Mouse (Mus musculus) heart, embryonic 10.5 days (tissue): ENCODE data around the gene Pmm2. TPM values are rescaled to one million over a fixed set of nuclear protein-coding genes. Genes with fewer than 3 reads are reported as not detected.

ENCODE experiments used
- DNase-seq: peaks from one replicate; pipeline ENCODE4 v3.0.0-alpha.2; 2017; ENCODE audit warnings: low spot score
- H3K27ac ChIP-seq: fragments of 300-500 bp; sonication (generic); 2 replicates; pipeline ENCODE4 v1.5.1; 2016; ENCODE audit warnings: mild to moderate bottlenecking
- H3K27me3 ChIP-seq: fragments of 300-500 bp; sonication (generic); 2 replicates; pipeline ENCODE4 v1.6.1; 2016; ENCODE audit warnings: mild to moderate bottlenecking; ENCODE audit not compliant: poor library complexity, insufficient read depth, severe bottlenecking
- H3K36me3 ChIP-seq: fragments of 300-500 bp; sonication (generic); 2 replicates; pipeline ENCODE4 v1.6.1; 2016; ENCODE audit warnings: mild to moderate bottlenecking, moderate library complexity
- H3K4me1 ChIP-seq: fragments of 300-500 bp; sonication (generic); 2 replicates; pipeline ENCODE4 v1.6.1; 2016; ENCODE audit warnings: mild to moderate bottlenecking
- H3K4me3 ChIP-seq: fragments of 300-500 bp; sonication (generic); 2 replicates; pipeline ENCODE4 v1.5.1; 2016; ENCODE audit warnings: mild to moderate bottlenecking, moderate library complexity
- H3K9me3 ChIP-seq: fragments of 300-500 bp; sonication (generic); 2 replicates; pipeline ENCODE4 v1.6.1; 2016; ENCODE audit warnings: mild to moderate bottlenecking, moderate library complexity
- WGBS: fragments of 180-500 bp; shearing (Covaris S2); methylation state at CpG from one replicate; pipeline ENCODE4 v1.1.7; 2016; 5-methylcytosine and 5-hydroxymethylcytosine counted together
- polyA plus RNA-seq: library from polyadenylated mRNA; unstranded; fragments of >200 nt; fragmentation: Nextera tagmentation; extraction: Ambion mirVana; gene quantifications from 2 replicates; pipeline ENCODE4 v1.2.1, GENCODE M21; 2016

Pmm2 gene
- polyA plus RNA-seq, 1 experiment from 2014 or later, result 52.8 TPM

GRCm38 (mm10) chr16:8663606-8664539 lies 26.4 kb downstream of the Pmm2 start:
- 85% methylated on average over 24 of the region's 24 CpGs for WGBS
- H3K27ac ChIP-seq, result peak overlapping the region; percentile 54; the same call in 1 of the 2 replicates
- peaks cover 52% of the 10 kb centered on the region for H3K4me1 ChIP-seq

DNA sequence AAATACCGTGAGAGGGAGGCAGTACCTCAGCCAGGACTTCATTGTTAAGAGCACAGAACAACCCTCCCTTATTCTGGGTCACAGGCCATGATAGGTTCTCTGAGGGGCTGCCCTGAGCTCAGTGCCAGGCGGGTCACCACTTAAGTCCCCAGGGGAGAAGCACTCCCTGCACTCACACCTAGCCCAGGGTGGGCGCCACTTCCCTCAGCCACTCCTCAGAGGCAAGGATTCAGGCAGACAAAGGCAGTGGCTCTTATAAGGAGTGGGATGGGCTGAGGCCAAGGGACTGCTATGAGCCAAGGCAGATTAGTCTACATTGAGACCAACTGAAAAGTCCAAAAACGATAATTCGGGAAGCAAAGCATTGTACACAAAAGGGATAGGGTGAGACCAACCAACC lies 27.9 kb downstream of the Pmm2 start:
- Histone ChIP-seq H3K4me3 (no peak overlapping the region), H3K27ac (peak overlapping the region; percentile 13; the same call in 1 of the 2 replicates), H3K9me3 (no peaks in the 10 kb centered on the region), H3K27me3 (no peaks in the 10 kb centered on the region), H3K4me1 (peaks cover 67% of the 10 kb centered on the region), H3K36me3 (peaks cover 48% of the 10 kb centered on the region)
- DNase-seq, result no peak
- 83% methylated on average over 5 of the region's 5 CpGs for WGBS

More at GRCm38 (mm10) chr16:8663606-8664539, 26.4 kb downstream of the Pmm2 start:
- Histone ChIP-seq H3K4me3 (no peak overlapping the region), H3K27me3 (no peaks in the 10 kb centered on the region), H3K9me3 (no peaks in the 10 kb centered on the region), H3K36me3 (peaks cover 60% of the 10 kb centered on the region)
- DNase-seq, result no peak

DNA sequence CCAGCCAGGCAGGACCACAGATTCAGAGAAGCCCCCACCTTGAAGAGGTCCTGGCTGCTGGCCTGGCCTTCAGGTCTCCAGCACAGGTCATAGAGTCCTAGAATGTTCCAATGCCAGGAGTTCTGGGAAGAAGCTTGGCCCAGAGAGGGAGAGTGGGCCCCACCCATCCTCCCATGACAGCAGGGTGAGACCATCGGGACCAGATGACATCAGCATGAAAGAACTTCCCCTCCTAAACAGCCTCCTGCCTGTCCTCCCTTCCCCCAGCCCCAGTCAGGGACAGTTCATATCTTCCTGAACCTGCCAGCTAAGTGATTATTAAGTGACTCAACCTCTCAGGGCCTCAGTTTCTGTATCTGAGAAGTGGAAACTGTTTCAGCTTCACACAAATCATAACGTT lies 29.0 kb downstream of the Pmm2 start:
- Histone ChIP-seq H3K9me3 (no peaks in the 10 kb centered on the region), H3K4me1 (peaks cover 78% of the 10 kb centered on the region), H3K4me3 (no peak overlapping the region), H3K27me3 (no peaks in the 10 kb centered on the region), H3K36me3 (peaks cover 39% of the 10 kb centered on the region), H3K27ac (peak overlapping the region; percentile 72)
- 22% methylated on average over 2 of the region's 2 CpGs for WGBS
- DNase-seq, result peak; percentile 85

GRCm38 (mm10) chr16:8667261-8667660 lies 29.8 kb downstream of the Pmm2 start:
- no peak overlapping the region for H3K4me3 ChIP-seq
- H3K36me3 ChIP-seq, result peaks cover 31% of the 10 kb centered on the region
- no peaks in the 10 kb centered on the region for H3K27me3 ChIP-seq
- peaks cover 81% of the 10 kb centered on the region for H3K4me1 ChIP-seq
- H3K27ac ChIP-seq, result peak overlapping the region; percentile 87
- WGBS, result 62% methylated on average over 7 of the region's 7 CpGs
- H3K9me3 ChIP-seq, result no peaks in the 10 kb centered on the region
- no peak for DNase-seq

DNA sequence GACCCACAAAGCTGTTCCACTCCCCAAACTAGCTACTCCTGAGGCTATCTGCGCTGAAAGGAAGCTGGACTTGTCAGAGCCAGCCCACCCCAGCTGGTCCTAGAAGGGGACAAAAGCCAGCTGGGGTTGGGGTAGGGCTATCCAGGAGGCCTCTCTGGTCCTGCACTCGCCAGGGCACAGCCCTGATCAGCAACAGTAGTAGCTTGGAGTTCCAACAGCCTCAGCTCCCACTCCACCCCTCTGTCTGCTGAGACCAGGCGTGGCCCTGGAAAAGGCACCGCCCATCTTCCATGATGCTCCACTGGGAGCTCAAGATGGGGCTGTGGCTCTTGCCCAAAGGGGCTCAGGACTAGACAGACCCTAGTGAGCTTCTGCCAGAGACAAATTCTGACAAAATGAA lies 30.3 kb downstream of the Pmm2 start:
- Histone ChIP-seq H3K4me3 (no peak overlapping the region), H3K9me3 (no peaks in the 10 kb centered on the region), H3K27me3 (0 out of 2 replicates have a peak, but pooled peaks cover 1% of the 10 kb centered on the region), H3K27ac (peak overlapping the region; percentile 87), H3K36me3 (peaks cover 25% of the 10 kb centered on the region), H3K4me1 (peaks cover 81% of the 10 kb centered on the region)
- WGBS, result 68% methylated on average over 4 of the region's 4 CpGs
- no peak for DNase-seq

DNA sequence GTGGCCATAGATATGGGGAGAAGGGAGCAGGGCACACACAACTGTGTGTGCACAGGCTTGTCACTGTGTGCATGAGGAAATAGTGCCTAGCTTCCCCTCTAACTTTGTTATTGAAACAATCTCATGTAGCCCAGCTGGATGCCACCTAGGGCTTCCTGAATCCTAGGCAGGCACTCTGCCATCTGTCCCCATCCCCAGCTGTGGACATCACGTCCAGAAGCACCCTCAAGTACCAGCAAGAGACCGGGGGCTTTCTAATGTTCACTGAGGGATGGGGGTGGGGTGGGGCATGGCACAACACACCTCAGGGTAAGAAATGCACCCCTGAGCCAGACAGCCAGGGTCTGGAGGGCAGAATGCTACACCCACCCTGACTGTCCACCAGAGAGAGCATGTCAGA lies 30.9 kb downstream of the Pmm2 start:
- H3K9me3 ChIP-seq, result no peaks in the 10 kb centered on the region
- peaks cover 7% of the 10 kb centered on the region; the same call in 1 of the 2 replicates for H3K27me3 ChIP-seq
- H3K4me3 ChIP-seq, result peak overlapping the region; percentile 80
- peak overlapping the region; percentile 87 for H3K27ac ChIP-seq
- H3K36me3 ChIP-seq, result peaks cover 20% of the 10 kb centered on the region
- no peak for DNase-seq
- peaks cover 77% of the 10 kb centered on the region for H3K4me1 ChIP-seq
- 67% methylated on average over 2 of the region's 2 CpGs for WGBS

DNA sequence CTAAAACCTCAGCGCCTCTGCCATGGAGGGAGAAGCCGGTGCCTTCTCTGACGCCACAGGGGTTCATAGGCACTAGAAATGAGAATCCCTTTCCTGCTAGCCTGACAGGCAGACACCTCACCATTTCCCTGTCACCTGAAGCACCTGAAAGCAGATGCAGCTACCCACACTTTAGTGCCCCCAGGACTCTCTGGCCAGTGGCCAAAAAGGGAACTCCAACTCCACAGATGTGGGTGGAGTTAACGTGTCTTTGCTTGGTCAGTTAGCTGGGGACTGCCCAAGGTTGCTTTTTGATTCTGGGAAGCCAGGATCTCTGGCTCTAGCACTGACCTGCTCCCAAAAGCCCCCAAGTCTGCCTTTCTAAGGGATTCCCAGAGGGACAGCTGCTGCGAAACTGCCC lies 32.0 kb downstream of the Pmm2 start:
- Histone ChIP-seq H3K4me3 (peak overlapping the region; percentile 80), H3K36me3 (peaks cover 9% of the 10 kb centered on the region), H3K9me3 (no peaks in the 10 kb centered on the region), H3K27ac (peak overlapping the region; percentile 87), H3K4me1 (peaks cover 78% of the 10 kb centered on the region), H3K27me3 (peaks cover 8% of the 10 kb centered on the region; the same call in 1 of the 2 replicates)
- no peak for DNase-seq
- 62% methylated on average over 5 of the region's 5 CpGs for WGBS

GRCm38 (mm10) chr16:8670041-8671035 lies 32.9 kb downstream of the Pmm2 start:
- H3K27me3 ChIP-seq, result peaks cover 8% of the 10 kb centered on the region; the same call in 1 of the 2 replicates
- DNase-seq, result peak; percentile 83
- peaks cover 71% of the 10 kb centered on the region for H3K4me1 ChIP-seq
- peak overlapping the region; percentile 87 for H3K27ac ChIP-seq
- peaks cover 4% of the 10 kb centered on the region; the same call in 1 of the 2 replicates for H3K36me3 ChIP-seq
- no peaks in the 10 kb centered on the region for H3K9me3 ChIP-seq
- 8% methylated on average over 15 of the region's 15 CpGs for WGBS
- H3K4me3 ChIP-seq, result peak overlapping the region; percentile 80

- under 1% methylated on average over 67 of the region's 67 CpGs for WGBS
- H3K4me3 ChIP-seq, result peak within 1 kb of the TSS; percentile 80
- peaks cover 2% of the 10 kb centered on the region; the same call in 1 of the 2 replicates for H3K36me3 ChIP-seq
- DNase-seq, result peak; percentile 98
- H3K27ac ChIP-seq, result peak within 1 kb of the TSS; percentile 87
- H3K4me1 ChIP-seq, result peaks cover 57% of the 10 kb centered on the region
- H3K9me3 ChIP-seq, result no peaks in the 10 kb centered on the region
- H3K27me3 ChIP-seq, result peaks cover 8% of the 10 kb centered on the region; the same call in 1 of the 2 replicates
These were observed 34.3 kb downstream of the Pmm2 start, which contains the start of gene Carhsp1 for GRCm38 (mm10) chr16:8671551-8672349. TSS of gene Carhsp1 (minus strand) at chr16:8672155.

DNA sequence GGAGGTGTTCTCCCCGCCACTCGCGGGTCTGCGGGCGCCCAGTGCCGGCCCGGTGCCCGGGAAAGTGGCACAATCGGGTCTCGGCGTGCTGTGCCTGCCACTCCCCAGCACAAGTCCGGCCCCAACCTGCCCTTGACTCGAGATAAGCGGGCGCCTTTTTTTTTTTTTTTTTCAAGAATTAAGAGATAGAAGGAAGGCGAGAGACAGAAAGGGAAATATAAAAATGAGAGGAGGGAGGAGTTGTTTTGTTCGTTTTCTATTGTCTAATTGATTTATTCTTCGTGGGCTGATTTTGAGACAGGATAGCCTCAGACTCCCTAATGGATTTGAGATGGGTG lies 34.8 kb downstream of the Pmm2 start:
- no peak for DNase-seq
- peaks cover 51% of the 10 kb centered on the region for H3K4me1 ChIP-seq
- H3K27me3 ChIP-seq, result peaks cover 8% of the 10 kb centered on the region; the same call in 1 of the 2 replicates
- 0% methylated on average over 18 of the region's 18 CpGs for WGBS
- peak overlapping the region; percentile 87 for H3K27ac ChIP-seq
- H3K9me3 ChIP-seq, result no peaks in the 10 kb centered on the region
- peaks cover 2% of the 10 kb centered on the region; the same call in 1 of the 2 replicates for H3K36me3 ChIP-seq
- peak overlapping the region; percentile 80 for H3K4me3 ChIP-seq

GRCm38 (mm10) chr16:8672811-8673210 lies 35.3 kb downstream of the Pmm2 start:
- no peak overlapping the region for H3K27ac ChIP-seq
- H3K27me3 ChIP-seq, result peaks cover 8% of the 10 kb centered on the region; the same call in 1 of the 2 replicates
- H3K9me3 ChIP-seq, result no peaks in the 10 kb centered on the region
- peaks cover 46% of the 10 kb centered on the region for H3K4me1 ChIP-seq
- no peak for DNase-seq
- no peaks in the 10 kb centered on the region; the same call in 1 of the 2 replicates for H3K36me3 ChIP-seq
- no peak overlapping the region for H3K4me3 ChIP-seq

DNA sequence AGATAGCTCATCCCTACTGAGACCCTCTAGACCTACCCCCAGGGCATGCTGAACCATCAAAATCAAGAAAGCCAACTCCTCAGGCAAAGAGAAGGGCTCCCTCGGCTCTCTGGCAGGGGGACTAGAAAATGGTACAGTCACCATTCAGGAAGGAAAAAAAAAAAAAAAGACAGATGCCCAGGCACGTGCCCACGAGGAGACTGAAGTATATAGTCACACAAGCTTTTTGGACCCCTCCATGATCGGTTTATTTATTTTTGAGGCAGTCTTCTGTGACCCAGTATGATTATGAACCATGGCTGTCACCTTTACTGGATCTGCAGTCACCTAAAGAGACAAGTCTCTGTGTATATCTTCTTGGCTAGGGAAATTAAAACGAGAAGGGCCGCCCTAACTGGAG lies 35.9 kb downstream of the Pmm2 start:
- peaks cover 41% of the 10 kb centered on the region for H3K4me1 ChIP-seq
- no peak for DNase-seq
- H3K27ac ChIP-seq, result no peak overlapping the region
- 72% methylated on average over 6 of the region's 6 CpGs for WGBS
- H3K4me3 ChIP-seq, result no peak overlapping the region
- peaks cover 8% of the 10 kb centered on the region; the same call in 1 of the 2 replicates for H3K27me3 ChIP-seq
- H3K36me3 ChIP-seq, result no peaks in the 10 kb centered on the region; the same call in 1 of the 2 replicates
- no peaks in the 10 kb centered on the region for H3K9me3 ChIP-seq
